Mouse (Mus musculus) frontal cortex, adult (tissue): ENCODE results near the gene Prph.

Experiments
- ATAC-seq: cut with Nextera tagmentation; 2 replicates; pipeline ENCODE4 v1.9.2; 2017; ENCODE audit warnings: mild to moderate bottlenecking, moderate library complexity, mixed read lengths; ENCODE audit not compliant: low TSS enrichment

Gene Prph

GRCm38 (mm10) chr15:99097840-99098492 lies 43.0 kb downstream of the Prph start:
- ATAC-seq = no peak

DNA sequence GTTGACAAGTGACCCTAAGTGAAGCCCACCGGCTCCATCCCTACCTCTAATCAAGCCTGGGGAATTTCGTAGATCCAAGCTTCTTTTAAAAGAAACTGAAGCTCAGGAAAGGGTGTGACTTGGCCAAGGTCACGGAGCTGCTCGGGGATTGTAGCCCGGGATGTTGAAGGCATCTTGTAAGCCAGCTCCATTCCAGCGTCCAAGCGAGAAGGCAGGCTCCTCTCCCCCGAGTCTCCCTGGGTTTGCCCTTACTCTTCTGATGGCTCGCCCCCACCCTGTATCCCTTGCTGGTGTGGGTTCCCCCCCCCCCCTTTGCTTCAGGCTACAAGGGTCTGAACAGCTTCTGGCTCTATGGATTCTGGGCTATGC lies 43.5 kb downstream of the Prph start:
- ATAC-seq = no peak

DNA sequence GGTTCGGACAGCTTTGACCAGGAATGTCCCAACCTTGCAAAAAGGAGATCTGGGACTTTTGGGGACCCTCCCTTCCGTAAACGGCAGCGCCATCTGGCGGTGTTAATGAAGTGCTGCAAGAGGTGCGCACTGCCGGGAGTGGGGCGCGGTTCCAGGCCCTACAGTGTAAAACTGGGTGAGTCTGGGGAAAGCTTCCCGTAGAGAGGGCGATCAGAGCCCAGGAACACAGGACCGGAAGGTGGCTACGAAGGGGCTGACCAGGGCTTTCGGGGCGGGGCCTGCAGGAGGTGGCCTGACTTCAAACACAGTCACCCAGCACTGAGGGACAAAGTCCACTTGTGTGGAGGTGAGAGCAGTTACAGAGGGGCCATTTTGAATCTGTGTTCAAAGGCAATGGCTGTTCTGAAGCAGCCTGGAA lies 44.2 kb downstream of the Prph start:
- ATAC-seq = no peak; the same call in 1 of the 2 replicates

DNA sequence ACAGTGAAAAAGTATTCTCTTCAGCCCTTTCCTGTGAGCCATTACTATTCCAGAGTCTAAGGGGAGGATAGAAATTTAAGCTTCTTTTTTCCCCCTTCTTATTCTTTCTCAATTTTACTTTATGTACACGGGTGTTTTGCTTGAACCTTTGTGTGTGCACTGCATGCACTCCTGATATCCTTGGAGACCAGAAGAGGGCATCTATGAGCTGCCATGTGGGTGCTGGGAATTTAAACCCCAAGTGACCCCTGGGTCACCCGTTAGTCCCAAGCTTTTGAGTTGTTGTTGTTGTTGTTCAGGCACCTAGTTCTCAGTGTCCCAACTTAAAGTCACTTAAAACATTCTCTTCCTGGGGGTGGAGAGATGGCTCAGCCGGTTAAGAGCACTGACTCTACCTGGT lies 45.0 kb downstream of the Prph start:
- ATAC-seq = no peak

- no peak for ATAC-seq
These were observed 50.3 kb downstream of the Prph start for GRCm38 (mm10) chr15:99105238-99105637.

DNA sequence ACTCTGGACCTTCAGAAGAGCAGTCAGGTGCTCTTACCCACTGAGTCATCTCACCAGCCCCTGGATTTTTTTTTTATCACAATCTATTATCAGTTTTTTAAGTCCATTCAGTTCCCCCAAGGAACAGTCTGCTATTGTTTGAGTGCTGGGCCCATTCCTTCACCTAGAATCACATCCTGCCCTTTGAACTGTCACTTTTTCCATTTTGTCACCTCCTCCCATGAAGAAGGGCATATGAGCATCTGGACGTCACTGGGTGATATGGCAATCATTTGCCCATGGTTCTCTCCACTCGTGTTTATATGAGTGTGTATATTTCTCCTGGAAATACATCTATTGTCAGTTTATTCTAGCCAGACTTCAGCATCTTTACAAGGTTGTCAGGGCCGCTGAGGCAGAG lies 52.9 kb downstream of the Prph start:
- ATAC-seq = no peak
